Mouse (Mus musculus) heart, embryonic 13.5 days (tissue): ENCODE measurements around the gene Qars. TPM values are rescaled to one million over a fixed set of nuclear protein-coding genes. Genes with fewer than 3 reads are reported as not detected.

ENCODE experiments used
- ATAC-seq: fragments of 200-750 bp; cut with Nextera tagmentation; 2 replicates; pipeline ENCODE4 v1.8.0; 2017; ENCODE audit warnings: moderate TSS enrichment; ENCODE audit not compliant: insufficient number of reproducible peaks, low FRiP score, low TSS enrichment; ENCODE audit errors: extremely low read depth
- H3K27ac ChIP-seq: fragments of 300-500 bp; sonication (generic); replicated peaks from 2 replicates; pipeline ENCODE4 v1.5.1; 2015; ENCODE audit warnings: moderate library complexity, mild to moderate bottlenecking, inconsistent platforms
- H3K27me3 ChIP-seq: fragments of 300-500 bp; sonication (generic); replicated peaks from 2 replicates; pipeline ENCODE4 v1.6.1; 2015; ENCODE audit warnings: mild to moderate bottlenecking, inconsistent platforms
- H3K36me3 ChIP-seq: fragments of 300-500 bp; sonication (generic); 2 replicates; pipeline ENCODE4 v1.6.1; 2015; ENCODE audit warnings: mild to moderate bottlenecking, inconsistent platforms
- H3K4me1 ChIP-seq: fragments of 300-500 bp; sonication (generic); 2 replicates; pipeline ENCODE4 v1.6.1; 2015; ENCODE audit warnings: inconsistent platforms
- H3K4me2 ChIP-seq: fragments of 300-500 bp; sonication (generic); 2 replicates; pipeline ENCODE4 v1.6.1; 2015; ENCODE audit warnings: inconsistent platforms, mild to moderate bottlenecking, moderate library complexity
- H3K4me3 ChIP-seq: fragments of 300-500 bp; sonication (generic); 2 replicates; pipeline ENCODE4 v1.5.1; 2015; ENCODE audit warnings: moderate library complexity, mild to moderate bottlenecking, inconsistent platforms
- H3K9ac ChIP-seq: fragments of 300-500 bp; sonication (generic); 2 replicates; pipeline ENCODE4 v1.6.1; 2015; ENCODE audit warnings: inconsistent platforms, mild to moderate bottlenecking, moderate library complexity
- H3K9me3 ChIP-seq: fragments of 300-500 bp; sonication (generic); 2 replicates; pipeline ENCODE4 v1.6.1; 2016; ENCODE audit warnings: inconsistent platforms
- WGBS: fragments of 180-500 bp; shearing (Covaris S2); methylation state at CpG from one replicate; pipeline ENCODE4 v1.1.7; 2015; ENCODE audit warnings: mixed read lengths; 5-methylcytosine and 5-hydroxymethylcytosine counted together
- polyA plus RNA-seq: library from polyadenylated mRNA; unstranded; fragments of >200 nt; fragmentation: Nextera tagmentation; extraction: Ambion mirVana; gene quantifications from 2 replicates; pipeline ENCODE4 v1.2.1, GENCODE M21; 2015

Gene Qars
- polyA plus RNA-seq, 1 experiment from 2014 or later = 69.0 TPM

DNA sequence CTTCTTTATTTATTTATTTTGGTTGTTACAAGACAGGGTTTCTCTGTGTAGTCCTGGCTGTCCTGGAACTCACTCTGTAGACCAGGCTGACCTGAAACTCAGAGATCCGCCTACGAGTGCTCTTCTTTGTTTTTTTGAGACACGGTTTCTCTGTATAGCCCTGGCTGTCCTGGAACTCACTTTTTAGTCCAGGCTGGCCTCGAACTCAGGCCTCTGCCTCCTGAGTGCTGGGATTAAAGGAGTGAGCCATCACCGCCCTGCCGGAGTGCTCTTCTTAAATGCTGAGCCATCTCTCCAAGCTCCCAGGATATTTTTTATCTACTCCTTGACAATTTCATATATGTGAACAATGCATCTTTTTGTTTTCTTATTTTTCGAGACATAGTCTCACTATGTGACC, 605 bp upstream of the Qars start:
- 80% methylated on average over 7 of the region's 7 CpGs for WGBS
- Histone ChIP-seq H3K4me3 (peak overlapping the region; percentile 67), H3K27ac (no peak overlapping the region)

GRCm38 (mm10) chr9:108508776-108509175, 1.3 kb downstream of the Qars start:
- ATAC-seq = no peak

More for the DNA sequence above, 605 bp upstream of the Qars start:
- no peak for ATAC-seq
- Histone ChIP-seq H3K9me3 (no peaks in the 10 kb centered on the region), H3K4me1 (peaks cover 17% of the 10 kb centered on the region), H3K9ac (no peak overlapping the region), H3K4me2 (peak overlapping the region; percentile 97), H3K36me3 (peaks cover 50% of the 10 kb centered on the region), H3K27me3 (no peaks in the 10 kb centered on the region)

GRCm38 (mm10) chr9:108516380-108517251, 9.1 kb downstream of the Qars start, which contains the start of gene Qrich1:
Gene Qrich1 (plus strand): TSS chr9:108516806.
- Histone ChIP-seq H3K9ac (peak within 1 kb of the TSS; percentile 98), H3K27ac (peak within 1 kb of the TSS; percentile 99), H3K4me3 (peak within 1 kb of the TSS; percentile 98), H3K27me3 (no peaks in the 10 kb centered on the region), H3K4me1 (peaks cover 29% of the 10 kb centered on the region), H3K36me3 (peaks cover 61% of the 10 kb centered on the region), H3K9me3 (no peaks in the 10 kb centered on the region), H3K4me2 (peak within 1 kb of the TSS; percentile 94)
- ATAC-seq = peak; percentile 89
- under 1% methylated on average over 54 of the region's 55 CpGs for WGBS

More at GRCm38 (mm10) chr9:108508776-108509175, 1.3 kb downstream of the Qars start:
- Histone ChIP-seq H3K4me2 (peak overlapping the region; percentile 97), H3K27me3 (no peaks in the 10 kb centered on the region), H3K9ac (peak overlapping the region; percentile 86), H3K36me3 (peaks cover 50% of the 10 kb centered on the region), H3K9me3 (no peaks in the 10 kb centered on the region), H3K27ac (peak overlapping the region; percentile 73; the same call in 1 of the 2 replicates), H3K4me1 (peaks cover 17% of the 10 kb centered on the region), H3K4me3 (peak overlapping the region; percentile 67)
- WGBS = 82% methylated on average over 7 of the region's 7 CpGs

- Histone ChIP-seq H3K4me2 (peak overlapping the region; percentile 94), H3K4me1 (peaks cover 35% of the 10 kb centered on the region), H3K9ac (peak overlapping the region; percentile 98), H3K4me3 (peak overlapping the region; percentile 98), H3K36me3 (peaks cover 54% of the 10 kb centered on the region), H3K9me3 (no peaks in the 10 kb centered on the region), H3K27me3 (no peaks in the 10 kb centered on the region), H3K27ac (peak overlapping the region; percentile 99)
- peak; percentile 74 for ATAC-seq
- WGBS = 0% methylated on average over 65 of the region's 95 CpGs
Observed at GRCm38 (mm10) chr9:108517253-108517930, 9.9 kb downstream of the Qars start.

DNA sequence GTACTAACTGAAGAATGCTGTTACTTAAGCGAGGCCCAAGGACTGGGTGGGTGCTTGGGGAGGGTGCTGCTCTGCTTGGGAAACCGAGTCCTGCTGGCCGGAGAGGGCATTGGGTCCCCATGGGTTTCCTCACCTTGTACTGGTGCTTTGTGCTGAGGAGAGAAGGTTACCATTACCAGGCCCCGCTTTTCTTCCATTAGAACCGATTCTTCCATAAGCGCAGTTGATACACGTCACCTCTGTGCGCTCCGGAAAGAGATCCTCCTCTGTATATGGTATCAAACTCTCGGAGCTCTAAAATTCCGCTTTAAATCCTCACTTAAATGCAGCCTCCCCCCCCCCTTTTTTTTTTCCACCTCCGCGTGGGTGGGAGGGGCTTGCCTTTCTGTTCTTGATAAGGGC, 10.4 kb downstream of the Qars start:
- H3K9me3 ChIP-seq = no peaks in the 10 kb centered on the region
- under 1% methylated on average over 13 of the region's 13 CpGs for WGBS
- H3K4me1 ChIP-seq = peaks cover 35% of the 10 kb centered on the region
- H3K9ac ChIP-seq = peak overlapping the region; percentile 98
- H3K4me3 ChIP-seq = peak overlapping the region; percentile 98
- peak overlapping the region; percentile 94 for H3K4me2 ChIP-seq
- H3K27me3 ChIP-seq = no peaks in the 10 kb centered on the region
- H3K27ac ChIP-seq = peak overlapping the region; percentile 99
- H3K36me3 ChIP-seq = peaks cover 51% of the 10 kb centered on the region
- no peak for ATAC-seq

DNA sequence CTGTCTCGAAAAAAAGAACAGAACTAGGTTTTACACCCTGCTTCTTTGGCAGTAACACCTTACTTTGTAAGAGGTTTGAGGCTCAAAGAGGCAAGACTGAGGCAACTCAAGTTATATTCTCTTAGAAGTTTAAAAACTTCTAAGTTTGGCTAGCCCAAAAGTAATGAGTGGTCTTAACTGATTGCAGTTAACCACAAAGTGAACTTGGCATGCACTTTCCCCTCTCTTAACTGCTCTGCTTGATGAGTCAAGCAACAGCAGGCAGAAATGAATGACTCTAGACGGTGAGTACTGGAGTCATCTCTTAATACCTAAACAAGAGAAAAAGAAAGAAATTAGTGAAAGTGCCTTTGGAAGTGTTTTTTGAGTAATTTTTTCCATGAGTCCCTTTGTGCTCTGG, 14.1 kb downstream of the Qars start:
- no peak overlapping the region for H3K9ac ChIP-seq
- peaks cover 33% of the 10 kb centered on the region for H3K36me3 ChIP-seq
- H3K4me1 ChIP-seq = peaks cover 31% of the 10 kb centered on the region
- H3K4me3 ChIP-seq = no peak overlapping the region
- H3K27ac ChIP-seq = no peak overlapping the region
- no peaks in the 10 kb centered on the region for H3K27me3 ChIP-seq
- no peaks in the 10 kb centered on the region for H3K9me3 ChIP-seq
- no peak for ATAC-seq
- WGBS = 70% methylated on average over 2 of the region's 2 CpGs
- H3K4me2 ChIP-seq = no peak overlapping the region

DNA sequence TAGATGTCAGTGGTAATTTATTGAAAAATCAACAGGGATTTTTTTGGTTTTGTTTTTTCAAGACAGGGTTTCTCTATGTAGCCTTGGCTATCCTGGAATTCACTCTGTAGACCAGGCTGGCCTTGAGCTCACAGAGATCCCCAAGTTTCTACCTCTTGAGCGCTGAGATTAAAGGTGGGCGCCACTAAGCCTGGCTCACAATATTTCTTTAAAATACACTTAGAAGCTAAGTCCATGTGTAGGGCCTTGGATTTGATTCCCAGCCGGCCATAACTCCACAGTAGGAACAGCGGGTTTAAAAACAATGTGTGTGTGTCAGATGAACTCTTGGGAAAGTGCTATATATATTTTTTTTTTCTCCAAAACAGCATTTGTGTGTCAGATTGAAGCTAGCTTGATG, 15.8 kb downstream of the Qars start:
- no peak overlapping the region for H3K9ac ChIP-seq
- H3K4me2 ChIP-seq = no peak overlapping the region
- ATAC-seq = no peak
- no peak overlapping the region for H3K27ac ChIP-seq
- H3K27me3 ChIP-seq = no peaks in the 10 kb centered on the region
- H3K9me3 ChIP-seq = no peaks in the 10 kb centered on the region
- peaks cover 31% of the 10 kb centered on the region for H3K4me1 ChIP-seq
- H3K4me3 ChIP-seq = no peak overlapping the region
- H3K36me3 ChIP-seq = peaks cover 40% of the 10 kb centered on the region
- WGBS = 97% methylated on average over 4 of the region's 4 CpGs

GRCm38 (mm10) chr9:108525400-108525799, 17.9 kb downstream of the Qars start:
- H3K9ac ChIP-seq = no peak overlapping the region
- H3K4me2 ChIP-seq = no peak overlapping the region
- WGBS = 69% methylated on average over 3 of the region's 3 CpGs
- no peaks in the 10 kb centered on the region for H3K9me3 ChIP-seq
- H3K4me3 ChIP-seq = no peak overlapping the region
- H3K4me1 ChIP-seq = peaks cover 14% of the 10 kb centered on the region
- peaks cover 45% of the 10 kb centered on the region for H3K36me3 ChIP-seq
- no peak overlapping the region for H3K27ac ChIP-seq
- no peaks in the 10 kb centered on the region for H3K27me3 ChIP-seq
- ATAC-seq = no peak

DNA sequence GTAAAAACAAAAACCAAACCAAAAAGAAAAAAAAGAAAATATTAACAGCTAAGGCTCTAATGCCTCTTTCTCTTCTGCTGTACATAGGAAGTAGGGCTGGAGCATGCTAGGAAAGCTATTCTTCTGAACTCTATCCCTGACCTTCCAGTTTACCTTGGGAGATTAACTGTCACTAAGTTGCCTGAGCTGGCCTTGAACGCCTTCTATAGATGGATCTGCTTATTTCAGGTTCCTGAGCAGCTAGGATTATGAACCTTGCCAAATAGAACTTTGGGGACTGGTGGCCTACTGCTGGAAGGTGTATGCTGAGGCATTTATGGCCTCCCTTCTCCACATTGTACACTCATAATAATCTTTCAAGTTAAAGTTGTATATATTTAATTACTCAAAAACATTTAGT, 23.4 kb downstream of the Qars start:
- no peak overlapping the region for H3K27ac ChIP-seq
- 84% methylated on average over 1 of the region's 1 CpGs for WGBS

DNA sequence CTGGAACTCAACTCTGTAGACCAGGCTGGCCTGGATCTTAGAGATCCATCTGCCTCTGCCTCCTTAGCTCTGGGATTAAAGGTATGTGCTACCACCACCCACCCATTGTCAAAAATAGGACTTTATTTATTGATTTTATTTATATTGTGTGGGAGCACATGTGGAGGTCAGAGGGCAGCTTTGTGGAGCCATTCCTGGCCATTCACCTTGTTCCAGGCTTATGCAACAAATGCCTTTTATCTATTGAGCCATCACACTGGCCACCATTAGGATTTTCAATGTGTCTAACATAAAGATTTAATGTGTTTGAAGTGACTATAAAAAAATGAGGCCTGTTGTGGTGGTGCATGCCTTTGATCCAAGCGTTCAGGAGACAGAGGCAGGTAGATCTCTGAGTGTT, 24.0 kb downstream of the Qars start:
- H3K4me1 ChIP-seq = no peaks in the 10 kb centered on the region
- no peak overlapping the region for H3K4me2 ChIP-seq
- no peak overlapping the region for H3K9ac ChIP-seq
- H3K27ac ChIP-seq = no peak overlapping the region
- peaks cover 88% of the 10 kb centered on the region for H3K36me3 ChIP-seq
- H3K4me3 ChIP-seq = no peak overlapping the region
- WGBS = 92% methylated on average over 1 of the region's 1 CpGs
- H3K9me3 ChIP-seq = no peaks in the 10 kb centered on the region
- ATAC-seq = no peak
- H3K27me3 ChIP-seq = no peaks in the 10 kb centered on the region

More for the DNA sequence above, 23.4 kb downstream of the Qars start:
- Histone ChIP-seq H3K4me3 (no peak overlapping the region), H3K4me2 (no peak overlapping the region), H3K4me1 (no peaks in the 10 kb centered on the region), H3K27me3 (no peaks in the 10 kb centered on the region), H3K9ac (no peak overlapping the region), H3K9me3 (no peaks in the 10 kb centered on the region), H3K36me3 (peaks cover 83% of the 10 kb centered on the region)
- no peak for ATAC-seq

- H3K9ac ChIP-seq = no peak overlapping the region
Observed at GRCm38 (mm10) chr9:108540846-108541245, 33.3 kb downstream of the Qars start.

More at GRCm38 (mm10) chr9:108540846-108541245, 33.3 kb downstream of the Qars start:
- H3K27me3 ChIP-seq = no peaks in the 10 kb centered on the region
- H3K4me3 ChIP-seq = no peak overlapping the region
- no peak for ATAC-seq
- H3K4me1 ChIP-seq = no peaks in the 10 kb centered on the region
- peaks cover 98% of the 10 kb centered on the region for H3K36me3 ChIP-seq
- H3K27ac ChIP-seq = no peak overlapping the region
- no peaks in the 10 kb centered on the region for H3K9me3 ChIP-seq
- H3K4me2 ChIP-seq = no peak overlapping the region
